Mouse (Mus musculus) midbrain, embryonic 10.5 days (tissue): ENCODE results near the gene Nav2. TPM values are rescaled to one million over a fixed set of nuclear protein-coding genes. Genes with fewer than 3 reads are reported as not detected.
A peak's percentile ranks its signal among the peaks of the same experiment; 100 is the strongest.

Source experiments
- DNase-seq: peaks from one replicate; pipeline ENCODE4 v3.0.0-alpha.2; 2017; ENCODE audit warnings: low spot score
- H3K27ac ChIP-seq: fragments of 300-500 bp; sonication (generic); replicated peaks from 2 replicates; pipeline ENCODE4 v1.5.1; 2016; ENCODE audit warnings: mild to moderate bottlenecking
- H3K27me3 ChIP-seq: fragments of 300-500 bp; sonication (generic); 2 replicates; pipeline ENCODE4 v1.6.1; 2016; ENCODE audit warnings: low read depth, mild to moderate bottlenecking; ENCODE audit not compliant: poor library complexity, severe bottlenecking
- H3K36me3 ChIP-seq: fragments of 300-500 bp; sonication (generic); 2 replicates; pipeline ENCODE4 v1.6.1; 2016; ENCODE audit warnings: mild to moderate bottlenecking, moderate library complexity
- H3K4me1 ChIP-seq: fragments of 300-500 bp; sonication (generic); 2 replicates; pipeline ENCODE4 v1.6.1; 2016
- H3K4me3 ChIP-seq: fragments of 300-500 bp; sonication (generic); 2 replicates; pipeline ENCODE4 v1.5.1; 2016; ENCODE audit warnings: mild to moderate bottlenecking, moderate library complexity
- H3K9me3 ChIP-seq: fragments of 300-500 bp; sonication (generic); replicated peaks from 2 replicates; pipeline ENCODE4 v1.6.1; 2016; ENCODE audit warnings: mild to moderate bottlenecking
- WGBS: fragments of 180-500 bp; shearing (Covaris S2); methylation state at CpG from one replicate; pipeline ENCODE4 v1.1.7; 2016; 5-methylcytosine and 5-hydroxymethylcytosine counted together
- polyA plus RNA-seq: library from polyadenylated mRNA; unstranded; fragments of >200 nt; fragmentation: Nextera tagmentation; extraction: Ambion mirVana; gene quantifications from 2 replicates; pipeline ENCODE4 v1.2.1, GENCODE M21; 2016

Nav2 gene
- polyA plus RNA-seq, 1 experiment from 2014 or later: 13.7 TPM

- H3K4me1 ChIP-seq: no peaks in the 10 kb centered on the region
- no peak overlapping the region for H3K27ac ChIP-seq
- H3K9me3 ChIP-seq: 0 out of 2 replicates have a peak, but pooled peaks cover 1% of the 10 kb centered on the region
- 94% methylated on average over 5 of the region's 5 CpGs for WGBS
- peaks cover 84% of the 10 kb centered on the region for H3K36me3 ChIP-seq
- no peaks in the 10 kb centered on the region for H3K27me3 ChIP-seq
- no peak for DNase-seq
- H3K4me3 ChIP-seq: no peak overlapping the region
Observed at GRCm38 (mm10) chr7:49586530-49587120, 678.1 kb downstream of the Nav2 start.

- H3K27ac ChIP-seq: no peak overlapping the region
- WGBS: 93% methylated on average over 8 of the region's 8 CpGs
- H3K9me3 ChIP-seq: 0 out of 2 replicates have a peak, but pooled peaks cover 4% of the 10 kb centered on the region
- peaks cover 84% of the 10 kb centered on the region for H3K36me3 ChIP-seq
- no peak overlapping the region for H3K4me3 ChIP-seq
- no peaks in the 10 kb centered on the region for H3K27me3 ChIP-seq
- DNase-seq: no peak
- no peaks in the 10 kb centered on the region for H3K4me1 ChIP-seq
Observed at GRCm38 (mm10) chr7:49589635-49590034, 681.1 kb downstream of the Nav2 start.

GRCm38 (mm10) chr7:49597776-49598175 is 689.3 kb downstream of the Nav2 start:
- Histone ChIP-seq H3K36me3 (peaks cover 68% of the 10 kb centered on the region), H3K4me1 (no peaks in the 10 kb centered on the region), H3K27me3 (no peaks in the 10 kb centered on the region), H3K27ac (no peak overlapping the region), H3K9me3 (no peaks in the 10 kb centered on the region), H3K4me3 (no peak overlapping the region)
- 88% methylated on average over 3 of the region's 3 CpGs for WGBS
- no peak for DNase-seq

- Histone ChIP-seq H3K9me3 (no peaks in the 10 kb centered on the region), H3K27ac (no peak overlapping the region), H3K27me3 (no peaks in the 10 kb centered on the region), H3K4me3 (no peak overlapping the region), H3K4me1 (no peaks in the 10 kb centered on the region), H3K36me3 (peaks cover 70% of the 10 kb centered on the region)
- no peak for DNase-seq
- WGBS: 96% methylated on average over 13 of the region's 13 CpGs
Observed at GRCm38 (mm10) chr7:49598225-49598624, 689.7 kb downstream of the Nav2 start.

- Histone ChIP-seq H3K4me3 (no peak overlapping the region), H3K27me3 (no peaks in the 10 kb centered on the region), H3K4me1 (no peaks in the 10 kb centered on the region), H3K36me3 (peaks cover 56% of the 10 kb centered on the region), H3K9me3 (no peaks in the 10 kb centered on the region), H3K27ac (no peak overlapping the region)
- DNase-seq: no peak
- WGBS: 92% methylated on average over 3 of the region's 3 CpGs
Observed at GRCm38 (mm10) chr7:49599950-49600349, 691.4 kb downstream of the Nav2 start.

- no peaks in the 10 kb centered on the region for H3K4me1 ChIP-seq
Observed at GRCm38 (mm10) chr7:49601191-49601975, 692.9 kb downstream of the Nav2 start.

GRCm38 (mm10) chr7:49604244-49604643 is 695.7 kb downstream of the Nav2 start:
- 93% methylated on average over 14 of the region's 14 CpGs for WGBS

More at GRCm38 (mm10) chr7:49601191-49601975, 692.9 kb downstream of the Nav2 start:
- DNase-seq: peak; percentile 74
- Histone ChIP-seq H3K36me3 (peaks cover 54% of the 10 kb centered on the region), H3K27ac (no peak overlapping the region), H3K4me3 (no peak overlapping the region), H3K9me3 (no peaks in the 10 kb centered on the region), H3K27me3 (no peaks in the 10 kb centered on the region)
- WGBS: 64% methylated on average over 13 of the region's 13 CpGs

GRCm38 (mm10) chr7:49604965-49605795 is 696.7 kb downstream of the Nav2 start:
- H3K27ac ChIP-seq: no peak overlapping the region
- H3K27me3 ChIP-seq: no peaks in the 10 kb centered on the region
- peaks cover 32% of the 10 kb centered on the region for H3K36me3 ChIP-seq
- peaks cover 16% of the 10 kb centered on the region for H3K4me1 ChIP-seq
- 92% methylated on average over 15 of the region's 15 CpGs for WGBS
- H3K4me3 ChIP-seq: no peak overlapping the region
- DNase-seq: no peak
- H3K9me3 ChIP-seq: no peaks in the 10 kb centered on the region

More at GRCm38 (mm10) chr7:49604244-49604643, 695.7 kb downstream of the Nav2 start:
- H3K9me3 ChIP-seq: no peaks in the 10 kb centered on the region
- H3K27ac ChIP-seq: no peak overlapping the region
- no peaks in the 10 kb centered on the region for H3K27me3 ChIP-seq
- H3K36me3 ChIP-seq: peaks cover 40% of the 10 kb centered on the region
- peaks cover 6% of the 10 kb centered on the region for H3K4me1 ChIP-seq
- DNase-seq: no peak
- no peak overlapping the region for H3K4me3 ChIP-seq

- WGBS: 5% methylated on average over 6 of the region's 7 CpGs
- H3K27me3 ChIP-seq: peaks cover 71% of the 10 kb centered on the region
Observed at GRCm38 (mm10) chr7:49616258-49616735, 707.8 kb downstream of the Nav2 start.

GRCm38 (mm10) chr7:49617087-49617486 is 708.6 kb downstream of the Nav2 start:
- DNase-seq: peak; percentile 37
- H3K4me3 ChIP-seq: no peak overlapping the region
- 76% methylated on average over 4 of the region's 4 CpGs for WGBS
- no peak overlapping the region for H3K27ac ChIP-seq
- H3K4me1 ChIP-seq: peaks cover 13% of the 10 kb centered on the region
- H3K9me3 ChIP-seq: no peaks in the 10 kb centered on the region
- no peaks in the 10 kb centered on the region for H3K36me3 ChIP-seq
- peaks cover 79% of the 10 kb centered on the region for H3K27me3 ChIP-seq

More at GRCm38 (mm10) chr7:49616258-49616735, 707.8 kb downstream of the Nav2 start:
- no peaks in the 10 kb centered on the region for H3K36me3 ChIP-seq
- peak; percentile 78 for DNase-seq
- H3K27ac ChIP-seq: peak overlapping the region; percentile 46; the same call in 1 of the 2 replicates
- no peaks in the 10 kb centered on the region for H3K9me3 ChIP-seq
- peak overlapping the region; percentile 27; the same call in 1 of the 2 replicates for H3K4me3 ChIP-seq
- peaks cover 13% of the 10 kb centered on the region for H3K4me1 ChIP-seq

- H3K9me3 ChIP-seq: no peaks in the 10 kb centered on the region
- H3K36me3 ChIP-seq: no peaks in the 10 kb centered on the region
- no peak overlapping the region for H3K4me3 ChIP-seq
- DNase-seq: no peak
- 79% methylated on average over 1 of the region's 1 CpGs for WGBS
- H3K27ac ChIP-seq: no peak overlapping the region
- peaks cover 17% of the 10 kb centered on the region for H3K4me1 ChIP-seq
- H3K27me3 ChIP-seq: peaks cover 96% of the 10 kb centered on the region
Observed at GRCm38 (mm10) chr7:49620160-49620559, 711.6 kb downstream of the Nav2 start.

- H3K36me3 ChIP-seq: peaks cover 31% of the 10 kb centered on the region
- 16% methylated on average over 9 of the region's 9 CpGs for WGBS
- H3K27ac ChIP-seq: peak overlapping the region; percentile 87
- H3K4me3 ChIP-seq: peak overlapping the region; percentile 60
- H3K9me3 ChIP-seq: no peaks in the 10 kb centered on the region
- no peak for DNase-seq
- H3K4me1 ChIP-seq: peaks cover 48% of the 10 kb centered on the region
- peaks cover 100% of the 10 kb centered on the region for H3K27me3 ChIP-seq
Observed at GRCm38 (mm10) chr7:49631885-49632284, 723.4 kb downstream of the Nav2 start.
